Mouse (Mus musculus) NIH3T3 (cell line): ENCODE measurements at regions not wholly inside any gene's neighbourhood (a gene's known extent, or its start where the extent isn't known, plus 50 kb on each side); places are given as distances from the start of the nearest gene placed in this dataset.

Source experiments
- DNase-seq: peaks from one replicate; pipeline ENCODE4 v3.0.0-alpha.2; 2012; ENCODE audit warnings: low read depth

DNA sequence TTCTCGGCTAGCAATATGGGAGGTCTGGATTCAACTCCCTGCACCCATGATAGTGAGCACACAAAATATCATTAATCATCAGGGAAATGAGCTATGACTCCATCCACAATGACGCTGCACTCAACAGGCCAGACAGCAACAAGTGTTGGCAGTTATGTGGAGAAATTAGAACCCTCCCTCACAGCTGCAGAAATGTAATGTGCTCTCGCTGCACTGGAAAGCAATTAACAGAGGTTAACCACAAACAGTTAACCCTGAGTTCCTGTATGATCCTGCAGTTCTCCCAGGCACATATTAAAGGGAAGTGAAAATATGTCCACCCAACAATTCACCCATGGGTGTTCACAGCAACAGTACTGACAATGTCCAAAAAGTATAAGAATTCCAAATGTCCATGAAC is 54.0 kb upstream of the Jade2 start:
- DNase-seq: peak; percentile 53

DNA sequence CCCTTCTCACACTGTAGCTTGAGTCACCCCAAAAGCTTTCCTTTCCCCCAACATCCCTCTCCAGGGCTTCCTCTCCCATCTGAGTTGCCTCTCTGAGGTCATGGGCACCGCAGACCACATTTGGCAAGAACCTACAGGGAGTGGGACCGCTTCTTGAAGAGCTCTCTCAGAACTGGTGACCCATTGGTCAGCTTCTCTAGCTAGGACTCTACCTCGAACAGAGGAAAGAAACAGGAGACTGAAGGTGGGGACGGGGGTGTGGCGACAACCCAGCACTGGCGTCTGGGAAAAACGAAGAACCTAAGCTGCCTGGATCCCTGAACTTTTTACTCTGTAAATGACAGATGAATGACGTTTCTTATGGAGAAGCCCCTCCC is 51.8 kb upstream of the Cdkn2aipnl start:
- DNase-seq: no peak

DNA sequence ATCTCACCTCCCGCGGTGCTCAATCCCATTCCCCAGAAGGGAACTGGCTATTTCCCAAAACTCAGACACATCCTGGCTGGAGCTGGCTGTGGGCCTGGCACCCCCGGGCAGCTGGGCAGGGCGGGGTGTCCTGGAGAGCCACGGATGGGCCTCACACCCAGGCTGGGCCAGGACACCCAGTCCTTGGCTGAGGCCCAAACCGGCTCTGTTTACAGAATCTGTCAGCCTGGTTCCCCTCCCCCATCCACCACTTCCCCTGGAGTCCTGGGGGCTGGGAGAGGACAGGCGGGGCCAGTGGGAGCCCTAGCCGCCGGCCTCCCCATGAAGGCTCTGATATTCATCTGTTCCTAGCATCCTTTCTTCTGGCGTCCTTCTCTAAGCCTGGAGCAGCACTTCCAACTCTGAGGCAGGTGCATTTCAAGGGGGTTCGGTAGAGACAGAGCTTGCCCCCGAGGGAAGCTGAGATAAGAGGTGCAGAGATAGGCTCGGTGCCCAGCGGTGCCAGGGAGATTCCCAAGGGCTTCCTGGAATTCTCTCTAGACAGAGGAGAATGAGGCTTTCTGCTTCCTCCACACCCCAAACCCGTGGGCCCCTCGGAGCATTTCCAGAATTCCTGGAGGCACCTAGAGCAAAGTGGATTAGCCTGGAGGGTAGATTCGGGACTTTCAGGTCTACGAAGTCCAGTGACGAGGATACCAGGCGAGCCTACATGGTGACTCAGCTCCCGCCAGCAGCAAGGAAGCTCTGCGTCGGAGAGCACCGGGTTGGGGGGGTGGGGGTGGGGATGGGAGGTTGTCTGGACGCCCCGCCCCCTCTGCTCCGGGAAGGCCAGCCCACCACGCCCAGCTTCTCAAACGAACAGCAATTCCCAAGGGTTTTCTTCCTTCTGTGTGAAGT is 51.2 kb upstream of the Cdkn2aipnl start:
- DNase-seq: peak; percentile 99
